10 mouse cellular contexts compared by ENCODE assay signal in the genomic region with DNA sequence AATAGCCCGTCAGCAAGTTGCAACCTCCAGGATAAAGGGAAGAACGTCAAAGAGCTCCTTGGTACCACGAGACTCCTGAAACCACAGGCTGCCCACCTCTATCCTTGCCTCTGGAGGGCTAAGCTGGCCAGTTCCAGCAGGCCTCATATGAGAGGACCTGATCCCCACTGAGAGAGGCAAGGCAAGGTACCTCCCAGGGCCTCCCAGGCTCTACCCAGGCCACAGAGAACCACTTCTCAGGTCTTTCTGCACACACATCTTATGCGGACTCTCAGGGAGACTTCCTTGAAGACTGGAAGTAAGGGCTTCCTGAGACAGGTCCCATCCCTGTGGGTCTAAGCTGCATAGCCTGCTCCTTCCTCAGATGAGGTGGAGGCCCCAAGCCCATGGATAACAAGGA. TPM values are rescaled to one million over a fixed set of nuclear protein-coding genes. Genes with fewer than 3 reads are reported as not detected.
A peak's percentile ranks its signal among the peaks of the same experiment; 100 is the strongest.
DNase-seq lines count a peak whose midpoint lies in the region; ATAC-seq and TF ChIP-seq lines count a peak whose summit lies in the region.
"Had no signal": no experiment of that assay in that cellular context is flagged by ENCODE, and none has a peak within 500 bp of the region (broad histone marks: within the 10 kb centered on the region; RNA-seq: fewer than 3 reads in every experiment).

No protein-coding gene starts in this region.

- no peak for ATAC-seq in lung, postnatal 0 days
- no peak for ATAC-seq in forebrain, embryonic 16.5 days
- no peak for ATAC-seq in limb, embryonic 13.5 days (ENCODE audit: low FRiP score, low read depth)
- ATAC-seq in stomach, embryonic 16.5 days (ENCODE audit: insufficient read depth, low FRiP score), result no peak
- ATAC-seq in cerebellum, adult (ENCODE audit: insufficient number of reproducible peaks, low FRiP score, low TSS enrichment), result no peak
- ATAC-seq: Patski had no signal

- 65% methylated on average over 4 of the region's 4 CpGs for WGBS in lung, postnatal 0 days
- WGBS in forebrain, embryonic 16.5 days, result 78% methylated on average over 4 of the region's 4 CpGs
- WGBS in limb, embryonic 13.5 days, result 77% methylated on average over 4 of the region's 4 CpGs
- WGBS in stomach, embryonic 16.5 days, result 74% methylated on average over 4 of the region's 4 CpGs

- H3K9me3 ChIP-seq in lung, postnatal 0 days (ENCODE audit: low read length), result no peaks in the 10 kb centered on the region
- no peaks in the 10 kb centered on the region; the same call in 1 of the 2 replicates for H3K9me3 ChIP-seq in forebrain, embryonic 16.5 days (ENCODE audit: control insufficient read depth, low read length)
- H3K9me3 ChIP-seq in limb, embryonic 13.5 days, result no peaks in the 10 kb centered on the region
- no peaks in the 10 kb centered on the region for H3K9me3 ChIP-seq in stomach, embryonic 16.5 days (replicated peaks; ENCODE audit: control insufficient read depth, low read length)

- no peak for TF ChIP-seq CTCF in lung, postnatal 0 days (IDR thresholded peaks at IDR 0.05)

- peaks cover 46% of the 10 kb centered on the region for H3K4me1 ChIP-seq in lung, postnatal 0 days (ENCODE audit: insufficient read depth, low read depth, low read length)
- H3K4me1 ChIP-seq in forebrain, embryonic 16.5 days (replicated peaks; ENCODE audit: control insufficient read depth, insufficient read depth, low read length), result peaks cover 56% of the 10 kb centered on the region
- peaks cover 62% of the 10 kb centered on the region for H3K4me1 ChIP-seq in limb, embryonic 13.5 days
- H3K4me1 ChIP-seq in stomach, embryonic 16.5 days (ENCODE audit: control insufficient read depth, insufficient read depth, low read length), result peaks cover 47% of the 10 kb centered on the region

- no peak for DNase-seq in lung, postnatal 0 days (ENCODE audit: low spot score)
- no peak for DNase-seq in lung, postnatal 14 days
- no peak for DNase-seq in frontal cortex, postnatal 25 days (ENCODE audit: low spot score in 2 of 2)
- DNase-seq in kidney, adult 18-20 months, result no peak
- DNase-seq: right cerebral cortex, postnatal 14 days had no signal

- H3K36me3 ChIP-seq in lung, postnatal 0 days (ENCODE audit: insufficient read depth, low read length), result peaks cover 8% of the 10 kb centered on the region; the same call in 1 of the 2 replicates
- H3K36me3 ChIP-seq in forebrain, embryonic 16.5 days (ENCODE audit: control insufficient read depth, insufficient read depth), result peaks cover 17% of the 10 kb centered on the region
- peaks cover 46% of the 10 kb centered on the region for H3K36me3 ChIP-seq in limb, embryonic 13.5 days
- peaks cover 6% of the 10 kb centered on the region; the same call in 1 of the 2 replicates for H3K36me3 ChIP-seq in stomach, embryonic 16.5 days (ENCODE audit: control insufficient read depth, insufficient read depth, low read length)

- no peak overlapping the region for H3K4me3 ChIP-seq in lung, postnatal 0 days (ENCODE audit: low read depth, low read length)
- H3K4me3 ChIP-seq in forebrain, embryonic 16.5 days (replicated peaks; ENCODE audit: low read length), result no peak overlapping the region
- H3K4me3 ChIP-seq in limb, embryonic 13.5 days, result peak overlapping the region; percentile 93
- H3K4me3 ChIP-seq in stomach, embryonic 16.5 days (replicated peaks; ENCODE audit: low read length), result no peak overlapping the region

- no peak for TF ChIP-seq EP300 in lung, postnatal 0 days (IDR thresholded peaks at IDR 0.05)

- peak overlapping the region; percentile 81 for H3K4me2 ChIP-seq in lung, postnatal 0 days (replicated peaks; ENCODE audit: low read depth, low read length)
- H3K4me2 ChIP-seq in forebrain, embryonic 16.5 days (ENCODE audit: low read length), result peak overlapping the region; percentile 96
- H3K4me2 ChIP-seq in limb, embryonic 13.5 days (replicated peaks), result peak overlapping the region; percentile 90
- no peak overlapping the region for H3K4me2 ChIP-seq in stomach, embryonic 16.5 days (ENCODE audit: low read depth, low read length)

- no peaks in the 10 kb centered on the region for H3K27me3 ChIP-seq in lung, postnatal 0 days (replicated peaks; ENCODE audit: insufficient read depth, low read length)
- no peaks in the 10 kb centered on the region for H3K27me3 ChIP-seq in forebrain, embryonic 16.5 days (replicated peaks; ENCODE audit: control insufficient read depth, insufficient read depth, low read length)
- no peaks in the 10 kb centered on the region for H3K27me3 ChIP-seq in limb, embryonic 13.5 days
- H3K27me3 ChIP-seq in stomach, embryonic 16.5 days (ENCODE audit: control insufficient read depth, insufficient read depth, low read length), result no peaks in the 10 kb centered on the region
- H3K27me3 ChIP-seq: Patski had no signal

- H3K27ac ChIP-seq in lung, postnatal 0 days (ENCODE audit: low read length), result peak overlapping the region; percentile 4; the same call in 1 of the 2 replicates
- no peak overlapping the region for H3K27ac ChIP-seq in forebrain, embryonic 16.5 days (ENCODE audit: low read length)
- H3K27ac ChIP-seq in limb, embryonic 13.5 days, result no peak overlapping the region
- H3K27ac ChIP-seq in stomach, embryonic 16.5 days (ENCODE audit: low read length), result no peak overlapping the region

- no peak overlapping the region for H3K9ac ChIP-seq in lung, postnatal 0 days (replicated peaks; ENCODE audit: low read depth)
- H3K9ac ChIP-seq in forebrain, embryonic 16.5 days (replicated peaks; ENCODE audit: low read depth, low read length), result no peak overlapping the region
- peak overlapping the region; percentile 98 for H3K9ac ChIP-seq in limb, embryonic 13.5 days
- peak overlapping the region; percentile 98 for H3K9ac ChIP-seq in stomach, embryonic 16.5 days (ENCODE audit: low read length)

RNA-seq across cellular contexts. Expression of gene Csnk1e, which starts 16.0 kb away (rescaled TPM):
- 67.2 and 72.4 TPM in 2 replicates for polyA plus RNA-seq in lung, postnatal 0 days (2015; fragmentation: Nextera tagmentation; extraction: Ambion mirVana)
- 234 and 240 TPM in 2 replicates for polyA plus RNA-seq in forebrain, embryonic 16.5 days (2015; fragmentation: Nextera tagmentation; extraction: Ambion mirVana)
- 109 and 116 TPM in 2 replicates for polyA plus RNA-seq in limb, embryonic 13.5 days (2015; fragmentation: Nextera tagmentation; extraction: Ambion mirVana)
- polyA plus RNA-seq in stomach, embryonic 16.5 days (2015; fragmentation: Nextera tagmentation; extraction: Ambion mirVana), result 34.5 and 35.0 TPM in 2 replicates

RNA-seq across cellular contexts. Expression of gene Tmem184b, which starts 36.0 kb away (rescaled TPM):
- polyA plus RNA-seq in lung, postnatal 0 days (2015; fragmentation: Nextera tagmentation; extraction: Ambion mirVana), result 55.3 and 56.7 TPM in 2 replicates
- polyA plus RNA-seq in forebrain, embryonic 16.5 days (2015; fragmentation: Nextera tagmentation; extraction: Ambion mirVana), result 43.4 and 44.0 TPM in 2 replicates
- 70.8 and 77.6 TPM in 2 replicates for polyA plus RNA-seq in limb, embryonic 13.5 days (2015; fragmentation: Nextera tagmentation; extraction: Ambion mirVana)
- polyA plus RNA-seq in stomach, embryonic 16.5 days (2015; fragmentation: Nextera tagmentation; extraction: Ambion mirVana), result 52.7 and 59.6 TPM in 2 replicates

Comparison
In these comparisons a context has a peak if more than half of its experiments do, and no peak if none do; other contexts are left out.
1. H3K9ac ChIP-seq: peak in limb, embryonic 13.5 days (single experiment) and stomach, embryonic 16.5 days (single experiment); none in lung, postnatal 0 days (single experiment) and forebrain, embryonic 16.5 days (single experiment).